Mouse (Mus musculus) induced T-regulatory cell, adult 2 months (primary cell): Measurements from ENCODE around the gene Ankrd34a.
"Not testable (repeated sequence)": the region's sequence is repeated elsewhere in the genome, so short reads cannot be mapped to it uniquely, and the experiment has no call there.

Source experiments
- DNase-seq: peaks from one replicate; pipeline ENCODE4 v3.0.0-alpha.2; 2012; ENCODE audit warnings: low read depth

Gene Ankrd34a

DNA sequence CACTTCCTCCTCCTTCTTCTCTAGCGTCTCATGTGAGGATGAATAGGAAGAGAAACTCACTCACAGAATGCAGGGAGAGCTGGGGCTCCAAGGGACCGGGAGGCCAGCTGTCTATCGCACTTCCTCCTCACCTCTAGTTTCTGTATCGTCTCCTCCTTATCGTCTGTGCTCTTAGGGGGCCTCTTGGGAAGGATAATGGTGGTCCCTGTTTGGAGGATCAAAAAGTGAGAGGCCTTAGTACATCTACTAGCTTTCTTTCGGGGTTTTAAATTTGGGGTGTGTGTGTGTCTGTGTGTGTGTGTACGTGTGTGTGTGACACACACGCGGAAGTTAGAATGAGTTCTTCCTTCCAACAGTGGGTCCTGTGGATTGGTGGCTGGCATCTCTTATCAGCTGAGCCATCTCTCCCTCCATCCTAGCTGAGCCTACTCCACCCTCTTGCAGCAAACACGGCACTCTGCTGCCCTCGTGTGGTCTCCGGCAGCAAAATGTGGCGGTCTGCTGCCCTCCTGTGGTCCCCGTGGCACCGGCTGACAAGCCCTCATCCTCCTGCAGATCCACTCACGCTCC, 16.5 kb upstream of the Ankrd34a start:
- peak; percentile 96 for DNase-seq

DNA sequence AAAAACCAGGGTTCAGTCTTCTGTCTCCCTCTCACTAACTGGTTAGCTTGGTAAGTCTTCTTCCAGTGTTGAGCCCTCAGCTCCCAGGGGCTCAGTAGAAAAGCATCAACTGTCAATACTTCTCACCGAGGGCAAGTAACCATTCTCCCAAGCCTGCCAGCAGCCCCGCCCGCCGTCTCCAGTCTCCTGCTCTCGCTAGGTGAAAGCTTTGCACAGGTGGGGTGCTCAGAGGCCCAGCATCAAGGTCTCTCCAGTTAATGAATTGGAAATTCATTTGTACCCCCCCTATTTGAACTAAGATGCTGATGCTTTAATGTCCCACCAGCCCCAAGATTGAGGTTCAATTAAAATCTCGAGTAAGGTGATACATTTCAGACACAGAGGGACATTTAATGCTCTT, 15.3 kb upstream of the Ankrd34a start:
- no peak for DNase-seq

GRCm38 (mm10) chr3:96581771-96582515, 14.5 kb upstream of the Ankrd34a start:
- DNase-seq, result no peak

GRCm38 (mm10) chr3:96583386-96583785, 13.1 kb upstream of the Ankrd34a start:
- peak; percentile 17 for DNase-seq

GRCm38 (mm10) chr3:96590657-96591056, 5.8 kb upstream of the Ankrd34a start:
- DNase-seq, result no peak

DNA sequence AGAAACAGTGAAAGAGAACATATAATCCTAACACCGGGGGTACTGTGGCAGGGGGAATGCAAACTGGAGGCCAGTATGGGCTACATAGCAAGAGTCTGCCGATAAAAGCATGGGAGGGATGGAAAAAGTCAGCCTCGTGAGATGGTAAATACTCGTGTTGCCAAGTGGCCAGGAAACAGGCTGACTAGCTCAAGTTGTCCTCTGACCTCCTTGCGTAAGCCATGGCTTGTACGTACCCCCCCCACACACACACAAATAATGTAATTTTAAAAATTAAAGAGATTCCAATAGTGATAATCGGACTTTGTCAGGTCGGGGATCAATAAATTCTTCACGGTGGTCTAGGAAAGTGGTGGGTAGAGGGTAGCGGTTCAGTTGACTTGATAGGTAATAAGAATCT, 3.1 kb upstream of the Ankrd34a start:
- DNase-seq, result peak; percentile 61

- peak; percentile 97 for DNase-seq
Observed at GRCm38 (mm10) chr3:96593790-96594560, 2.5 kb upstream of the Ankrd34a start, which contains the start of gene Polr3gl. Polr3gl (minus strand) TSS chr3:96594181.

GRCm38 (mm10) chr3:96594851-96595250, 1.6 kb upstream of the Ankrd34a start:
- DNase-seq, result peak; percentile 34

DNA sequence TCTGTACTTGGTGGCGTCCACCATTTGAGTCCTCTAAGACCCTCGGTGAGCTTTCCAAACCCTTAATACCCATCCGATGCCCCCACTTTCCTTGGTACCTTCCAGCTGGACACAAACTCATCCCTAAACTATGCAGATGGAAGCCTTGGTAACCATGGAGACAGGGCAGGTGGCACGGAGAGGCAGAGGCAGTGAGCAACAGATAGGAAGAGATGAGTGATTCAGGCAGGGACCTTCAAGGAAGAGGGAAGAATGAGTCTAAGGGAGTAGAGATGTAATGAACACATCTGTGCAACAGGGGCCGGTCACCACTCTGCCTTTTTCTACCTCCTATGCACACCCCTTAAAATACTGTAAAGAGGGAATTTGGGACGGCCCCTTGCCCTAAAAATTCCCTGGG, 775 bp upstream of the Ankrd34a start:
- DNase-seq, result peak; percentile 28

DNA sequence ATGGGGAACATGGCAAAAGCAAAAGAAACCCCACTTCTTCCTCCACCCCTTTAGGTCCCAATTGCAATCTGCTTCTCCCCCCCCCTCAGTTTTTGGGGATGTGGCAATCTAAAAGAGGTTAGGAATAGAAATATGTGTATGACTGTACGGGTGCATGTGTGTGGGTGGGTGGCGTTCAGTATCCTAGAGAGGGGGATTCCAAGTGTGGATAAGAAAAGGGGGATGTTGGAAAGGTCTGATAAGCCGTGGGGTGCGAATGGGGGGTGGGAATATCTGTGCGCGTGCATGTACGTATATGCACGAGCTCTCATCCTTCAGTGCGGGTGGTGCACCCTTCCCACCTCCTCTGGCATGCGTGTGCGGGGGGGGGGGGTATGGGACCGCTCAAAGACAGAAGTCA, 419 bp downstream of the Ankrd34a start:
- peak; percentile 38 for DNase-seq

DNA sequence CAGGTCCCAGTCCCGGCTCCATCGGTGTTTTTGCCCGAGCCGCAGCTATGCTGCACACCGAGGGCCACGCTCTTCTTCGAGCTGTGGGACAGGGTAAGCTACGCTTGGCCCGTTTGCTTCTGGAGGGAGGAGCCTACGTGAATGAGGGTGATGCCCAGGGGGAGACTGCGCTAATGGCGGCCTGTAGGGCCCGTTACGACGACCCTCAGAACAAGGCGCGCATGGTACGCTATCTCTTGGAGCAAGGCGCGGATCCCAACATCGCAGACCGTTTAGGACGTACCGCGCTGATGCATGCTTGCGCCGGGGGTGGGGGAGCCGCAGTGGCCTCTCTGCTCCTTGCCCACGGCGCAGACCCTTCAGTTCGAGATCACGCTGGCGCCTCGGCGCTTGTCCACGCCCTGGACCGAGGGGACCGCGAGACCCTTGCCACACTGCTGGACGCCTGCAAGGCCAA, 1.0 kb downstream of the Ankrd34a start:
- peak; percentile 49 for DNase-seq

DNA sequence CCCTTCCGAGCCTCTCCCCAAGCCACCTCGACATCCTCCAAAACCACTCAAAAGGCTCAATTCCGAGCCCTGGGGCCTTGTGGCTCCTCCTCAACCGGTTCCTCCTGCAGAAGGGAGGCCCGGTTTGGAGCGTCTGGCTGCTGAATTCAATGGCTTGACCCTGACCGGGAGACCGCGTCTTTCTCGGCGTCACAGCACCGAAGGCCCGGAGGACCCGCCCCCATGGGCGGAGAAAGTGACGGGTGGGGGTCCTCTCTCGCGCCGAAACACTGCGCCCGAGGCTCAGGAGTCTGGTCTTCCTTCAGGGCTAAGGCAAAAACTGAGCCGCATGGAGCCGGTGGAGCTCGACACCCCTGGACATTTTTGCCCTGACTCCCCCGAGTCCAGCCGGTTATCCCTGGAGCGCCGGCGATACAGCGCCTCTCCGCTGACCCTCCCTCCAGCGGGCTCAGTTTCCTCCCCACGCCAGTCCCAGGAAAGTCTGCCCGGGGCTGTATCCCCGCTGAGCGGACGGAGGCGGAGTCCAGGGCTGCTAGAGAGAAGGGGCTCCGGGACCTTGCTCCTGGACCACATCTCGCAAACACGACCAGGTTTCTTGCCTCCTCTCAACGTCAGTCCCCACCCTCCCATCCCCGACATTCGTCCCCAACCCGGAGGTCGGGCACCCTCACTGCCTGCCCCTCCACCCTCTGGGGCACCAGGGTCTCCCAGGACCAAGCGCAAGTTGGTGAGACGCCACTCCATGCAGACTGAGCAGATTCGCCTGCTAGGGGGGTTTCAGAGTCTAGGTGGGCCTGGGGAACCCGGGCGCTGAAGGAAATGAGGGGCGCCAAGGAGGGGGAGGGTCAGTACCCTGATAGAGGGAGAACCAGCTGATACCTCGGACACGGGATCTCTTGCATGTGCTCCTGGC, 2.0 kb downstream of the Ankrd34a start:
- peak; percentile 45 for DNase-seq

GRCm38 (mm10) chr3:96599069-96599393, 2.6 kb downstream of the Ankrd34a start:
- DNase-seq, result peak; percentile 23

GRCm38 (mm10) chr3:96599411-96599810, 3.0 kb downstream of the Ankrd34a start:
- peak; percentile 26 for DNase-seq

DNA sequence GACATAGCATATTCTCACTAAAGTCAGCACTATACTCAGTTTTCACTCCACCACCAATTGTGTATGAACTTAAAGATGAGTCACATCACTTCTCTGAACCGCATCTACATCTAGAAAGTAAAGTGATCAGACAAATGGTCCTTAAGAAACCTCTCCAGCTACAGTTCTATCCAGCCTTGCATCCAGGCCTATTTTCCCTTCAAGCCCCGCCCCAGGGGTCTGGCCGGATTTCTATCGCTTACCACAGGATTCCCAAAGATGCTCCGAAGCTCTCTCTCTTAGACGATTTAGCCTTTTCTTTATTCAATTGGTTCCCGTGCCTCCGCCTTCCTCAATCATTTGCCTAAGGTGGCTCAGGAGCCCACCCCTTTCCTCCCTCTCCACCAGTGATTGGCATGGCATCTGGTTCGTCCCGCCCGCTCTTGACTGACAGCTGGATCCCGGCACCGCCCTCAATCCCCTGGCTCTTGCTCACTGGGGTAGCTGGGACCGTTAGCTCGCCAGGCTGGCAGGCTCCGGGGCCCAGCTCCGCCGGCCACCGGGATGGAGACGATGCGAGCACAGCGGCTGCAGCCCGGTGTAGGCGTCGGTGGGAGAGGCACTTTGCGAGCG, 4.3 kb downstream of the Ankrd34a start, which contains the start of gene Lix1l:
Gene Lix1l, plus strand, starts transcription at position 511 of the 612 bp plus-strand sequence.
- DNase-seq, result peak; percentile 92

- DNase-seq, result no peak
Observed at GRCm38 (mm10) chr3:96601251-96601787, 4.9 kb downstream of the Ankrd34a start.

GRCm38 (mm10) chr3:96601941-96602703, 5.7 kb downstream of the Ankrd34a start:
- DNase-seq, result no peak

DNA sequence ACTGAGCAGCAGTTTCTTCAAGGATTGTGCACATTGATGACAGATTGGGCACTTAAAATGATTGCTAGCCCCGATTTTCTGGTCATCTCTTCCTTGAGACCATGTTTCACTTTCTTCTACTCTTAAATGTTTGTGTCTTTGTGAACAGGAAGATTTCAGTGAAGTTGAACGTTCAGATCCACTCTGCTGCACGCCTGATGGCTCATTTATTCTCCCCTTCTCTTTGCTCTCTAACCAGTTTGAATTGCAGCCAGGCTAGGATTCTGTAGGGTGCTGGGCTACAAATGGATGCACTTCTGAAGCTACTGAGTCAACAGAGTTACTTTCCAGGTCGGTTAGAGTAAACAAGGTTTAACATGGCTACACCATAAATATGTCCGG, 6.3 kb downstream of the Ankrd34a start:
- no peak for DNase-seq

- DNase-seq, result no peak
Observed at GRCm38 (mm10) chr3:96603311-96603710, 6.9 kb downstream of the Ankrd34a start.

DNA sequence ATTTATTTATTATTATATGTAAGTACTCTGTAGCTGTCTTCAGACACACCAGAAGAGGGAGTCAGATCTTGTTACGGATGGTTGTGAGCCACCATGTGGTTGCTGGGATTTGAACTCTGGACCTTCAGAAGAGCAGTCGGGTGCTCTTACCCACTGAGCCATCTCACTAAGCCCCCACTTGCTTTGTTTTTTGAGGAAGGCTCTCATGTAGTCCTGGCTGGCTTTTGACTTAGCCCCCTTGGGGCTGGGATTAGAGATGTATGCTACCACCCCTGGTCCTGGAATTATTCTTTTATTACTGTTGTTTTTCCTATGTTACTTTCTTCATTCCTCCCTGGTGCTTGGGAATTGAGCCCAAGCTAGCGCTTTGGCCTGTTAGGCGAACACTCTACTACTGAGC, 9.6 kb downstream of the Ankrd34a start:
- DNase-seq, result not testable (repeated sequence)
